ENCODE assay signal across 19 mouse cellular contexts in genomic region chr3:131645203-131645602, GRCm38 (mm10).
"Had no signal": no experiment of that assay in that cellular context is flagged by ENCODE, and none has a peak within 500 bp of the region (broad histone marks: within the 10 kb centered on the region; RNA-seq: fewer than 3 reads in every experiment).

No protein-coding gene starts in this region.

- H3K9me3 ChIP-seq: kidney, embryonic 15.5 days; limb, embryonic 13.5 days; liver, embryonic 13.5 days; midbrain, embryonic 12.5 days; midbrain, embryonic 15.5 days; neural tube, embryonic 12.5 days; neural tube, embryonic 15.5 days; stomach, embryonic 15.5 days had no signal

- H3K4me3 ChIP-seq: kidney, embryonic 15.5 days; limb, embryonic 13.5 days; liver, embryonic 13.5 days; midbrain, embryonic 12.5 days; midbrain, embryonic 15.5 days; neural tube, embryonic 12.5 days; neural tube, embryonic 15.5 days; stomach, embryonic 15.5 days had no signal

- ATAC-seq: intestine, postnatal 0 days; lung, postnatal 0 days; midbrain, embryonic 15.5 days had no signal

- DNase-seq: kidney, adult 2 months; kidney, postnatal 10 days; kidney, postnatal 4 days; left cerebral cortex, postnatal 4 days; liver, embryonic 13.5 days; lung, embryonic 14.5 days; right cerebral cortex, postnatal 25 days; spleen, adult 18-20 months; thymus, postnatal 25 days had no signal

- H3K9ac ChIP-seq: kidney, embryonic 15.5 days; limb, embryonic 13.5 days; liver, embryonic 13.5 days; lung, embryonic 14.5 days; midbrain, embryonic 12.5 days; midbrain, embryonic 15.5 days; neural tube, embryonic 12.5 days; neural tube, embryonic 15.5 days; stomach, embryonic 15.5 days had no signal

- H3K36me3 ChIP-seq: liver, embryonic 13.5 days; midbrain, embryonic 15.5 days had no signal

- H3K4me2 ChIP-seq: kidney, embryonic 15.5 days; limb, embryonic 13.5 days; liver, embryonic 13.5 days; lung, embryonic 14.5 days; midbrain, embryonic 12.5 days; midbrain, embryonic 15.5 days; neural tube, embryonic 12.5 days; neural tube, embryonic 15.5 days; stomach, embryonic 15.5 days had no signal

- H3K4me1 ChIP-seq: kidney, embryonic 15.5 days; liver, embryonic 13.5 days; midbrain, embryonic 12.5 days; midbrain, embryonic 15.5 days; neural tube, embryonic 12.5 days; neural tube, embryonic 15.5 days; stomach, embryonic 15.5 days had no signal

- H3K27me3 ChIP-seq: kidney, embryonic 15.5 days; limb, embryonic 13.5 days; liver, embryonic 13.5 days; midbrain, embryonic 12.5 days; midbrain, embryonic 15.5 days; neural tube, embryonic 12.5 days; neural tube, embryonic 15.5 days; stomach, embryonic 15.5 days had no signal

- H3K27ac ChIP-seq: kidney, embryonic 15.5 days; limb, embryonic 13.5 days; liver, embryonic 13.5 days; macrophage; midbrain, embryonic 12.5 days; midbrain, embryonic 15.5 days; neural tube, embryonic 12.5 days; neural tube, embryonic 15.5 days; stomach, embryonic 15.5 days had no signal
